Mouse (Mus musculus): ENCODE measurements around the gene Nfkbia.

- TF ChIP-seq CTCF (IDR thresholded peaks at IDR 0.05; ENCODE audit: borderline replicate concordance, control insufficient read depth, extremely low read depth, insufficient read depth, low read length, poor library complexity) (no peak), POLR2A (IDR thresholded peaks at IDR 0.05; ENCODE audit: control insufficient read depth, extremely low read depth, insufficient read depth, low read length, poor library complexity) (no peak)
These were observed 46.1 kb downstream of the Nfkbia start for GRCm38 (mm10) chr12:55446366-55446745.

All from thymus, adult 2 months (tissue).